Mouse (Mus musculus) heart, adult 9 months (tissue): ENCODE measurements at regions not wholly inside any gene's neighbourhood (a gene's known extent, or its start where the extent isn't known, plus 50 kb on each side); places are given as distances from the start of the nearest gene placed in this dataset.
"Not testable (repeated sequence)": the region's sequence is repeated elsewhere in the genome, so short reads cannot be mapped to it uniquely, and the experiment has no call there.

Source experiments
- DNase-seq, 2 experiments: peaks; one replicate each; pipeline ENCODE4 v3.0.0; 2022; ENCODE audit warnings: low spot score in 2 of 2

GRCm38 (mm10) chr17:79545878-79546277, 65.8 kb upstream of the Rmdn2 start:
- no peak for DNase-seq

- DNase-seq = no peak
Measured at GRCm38 (mm10) chr17:79547075-79547474, 64.6 kb upstream of the Rmdn2 start.

GRCm38 (mm10) chr17:79547524-79547923, 64.1 kb upstream of the Rmdn2 start:
- no peak for DNase-seq

GRCm38 (mm10) chr17:79550409-79550808, 61.3 kb upstream of the Rmdn2 start:
- not testable (repeated sequence) for DNase-seq

- DNase-seq = no peak
Measured at GRCm38 (mm10) chr17:79553850-79554249, 57.8 kb upstream of the Rmdn2 start.

GRCm38 (mm10) chr17:79555593-79555992, 56.1 kb upstream of the Rmdn2 start:
- no peak for DNase-seq
